8 mouse cellular contexts compared by ENCODE assay signal in the genomic region with DNA sequence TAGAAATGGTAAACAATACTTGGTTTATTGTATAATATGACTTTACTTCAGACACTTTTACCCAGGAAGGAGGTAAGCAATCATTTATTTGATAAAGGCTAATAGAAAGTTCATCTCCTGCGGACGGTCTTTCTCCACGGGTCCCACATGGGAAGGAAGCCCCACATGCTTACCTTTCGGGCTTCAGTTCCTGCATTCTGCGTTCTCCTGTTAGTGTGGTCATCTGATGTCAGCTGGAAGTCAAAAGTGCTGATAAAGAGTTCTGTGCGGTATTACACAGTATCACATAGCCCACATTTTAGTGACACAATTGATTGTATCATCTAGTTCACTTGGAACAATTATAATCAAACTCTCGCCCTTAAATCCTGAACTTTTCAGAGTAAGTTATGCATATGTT. TPM values are rescaled to one million over a fixed set of nuclear protein-coding genes. Genes with fewer than 3 reads are reported as not detected.
DNase-seq lines count a peak whose midpoint lies in the region; ATAC-seq lines count a peak whose summit lies in the region.

No protein-coding gene starts in this region.

- 0 out of 2 replicates have a peak overlapping the region, but pooled peaks have one; percentile 33 for H3K9ac ChIP-seq in kidney, embryonic 15.5 days
- peak overlapping the region; percentile 33; the same call in 1 of the 2 replicates for H3K9ac ChIP-seq in embryonic facial prominence, embryonic 12.5 days
- no peak overlapping the region for H3K9ac ChIP-seq in intestine, embryonic 16.5 days (ENCODE audit: low read depth, low read length)
- no peak overlapping the region for H3K9ac ChIP-seq in neural tube, embryonic 15.5 days (replicated peaks)

- no peak for DNase-seq in kidney, postnatal 36 days
- no peak for DNase-seq in adrenal gland, adult 8-10 months
- DNase-seq in thymus, adult 18-20 months = no peak
- no peak for DNase-seq in cerebellum, adult 9-10 months

- no peak for ATAC-seq in kidney, embryonic 15.5 days (replicated peaks; ENCODE audit: low FRiP score)
- ATAC-seq in embryonic facial prominence, embryonic 12.5 days (ENCODE audit: insufficient number of reproducible peaks, insufficient read depth, low FRiP score, low TSS enrichment) = no peak
- no peak for ATAC-seq in intestine, embryonic 16.5 days
- ATAC-seq in neural tube, embryonic 15.5 days (ENCODE audit: low FRiP score) = no peak

- H3K4me1 ChIP-seq in kidney, embryonic 15.5 days = peaks cover 9% of the 10 kb centered on the region; the same call in 1 of the 2 replicates
- H3K4me1 ChIP-seq in embryonic facial prominence, embryonic 12.5 days = peaks cover 16% of the 10 kb centered on the region
- H3K4me1 ChIP-seq in intestine, embryonic 16.5 days (ENCODE audit: control insufficient read depth, insufficient read depth, low read length) = no peaks in the 10 kb centered on the region
- peaks cover 11% of the 10 kb centered on the region for H3K4me1 ChIP-seq in neural tube, embryonic 15.5 days

- H3K9me3 ChIP-seq in kidney, embryonic 15.5 days (replicated peaks) = no peaks in the 10 kb centered on the region
- H3K9me3 ChIP-seq in embryonic facial prominence, embryonic 12.5 days = no peaks in the 10 kb centered on the region
- H3K9me3 ChIP-seq in intestine, embryonic 16.5 days (ENCODE audit: control insufficient read depth, low read length) = no peaks in the 10 kb centered on the region
- H3K9me3 ChIP-seq in neural tube, embryonic 15.5 days (replicated peaks) = no peaks in the 10 kb centered on the region

- H3K4me3 ChIP-seq in kidney, embryonic 15.5 days (replicated peaks) = peak overlapping the region; percentile 78
- peak overlapping the region; percentile 69 for H3K4me3 ChIP-seq in embryonic facial prominence, embryonic 12.5 days
- peak overlapping the region; percentile 76 for H3K4me3 ChIP-seq in intestine, embryonic 16.5 days (ENCODE audit: low read length)
- H3K4me3 ChIP-seq in neural tube, embryonic 15.5 days (replicated peaks) = peak overlapping the region; percentile 71

- no peak overlapping the region for H3K27ac ChIP-seq in kidney, embryonic 15.5 days
- H3K27ac ChIP-seq in embryonic facial prominence, embryonic 12.5 days = no peak overlapping the region
- H3K27ac ChIP-seq in intestine, embryonic 16.5 days (ENCODE audit: low read length) = no peak overlapping the region
- H3K27ac ChIP-seq in neural tube, embryonic 15.5 days (replicated peaks) = no peak overlapping the region

- WGBS in kidney, embryonic 15.5 days = 13% methylated on average over 7 of the region's 7 CpGs
- 11% methylated on average over 7 of the region's 7 CpGs for WGBS in embryonic facial prominence, embryonic 12.5 days
- WGBS in intestine, embryonic 16.5 days = 15% methylated on average over 7 of the region's 7 CpGs
- WGBS in neural tube, embryonic 15.5 days = 22% methylated on average over 7 of the region's 7 CpGs

- H3K4me2 ChIP-seq in kidney, embryonic 15.5 days = peak overlapping the region; percentile 74
- H3K4me2 ChIP-seq in embryonic facial prominence, embryonic 12.5 days (replicated peaks) = peak overlapping the region; percentile 56
- peak overlapping the region; percentile 80 for H3K4me2 ChIP-seq in intestine, embryonic 16.5 days (ENCODE audit: low read depth, low read length)
- peak overlapping the region; percentile 67 for H3K4me2 ChIP-seq in neural tube, embryonic 15.5 days

- H3K36me3 ChIP-seq in kidney, embryonic 15.5 days = no peaks in the 10 kb centered on the region
- no peaks in the 10 kb centered on the region for H3K36me3 ChIP-seq in embryonic facial prominence, embryonic 12.5 days
- H3K36me3 ChIP-seq in intestine, embryonic 16.5 days (ENCODE audit: control insufficient read depth, insufficient read depth, low read length) = no peaks in the 10 kb centered on the region
- no peaks in the 10 kb centered on the region for H3K36me3 ChIP-seq in neural tube, embryonic 15.5 days

- H3K27me3 ChIP-seq in kidney, embryonic 15.5 days = 0 out of 2 replicates have a peak, but pooled peaks cover 2% of the 10 kb centered on the region
- no peaks in the 10 kb centered on the region for H3K27me3 ChIP-seq in embryonic facial prominence, embryonic 12.5 days
- no peaks in the 10 kb centered on the region for H3K27me3 ChIP-seq in intestine, embryonic 16.5 days (replicated peaks; ENCODE audit: control insufficient read depth, insufficient read depth, low read length)
- no peaks in the 10 kb centered on the region for H3K27me3 ChIP-seq in neural tube, embryonic 15.5 days (replicated peaks)

RNA-seq across cellular contexts. Expression of gene Gpr63, which starts 1.0 kb away (rescaled TPM):
- polyA plus RNA-seq in kidney, embryonic 15.5 days (2015; fragmentation: Nextera tagmentation; extraction: Ambion mirVana) = 1.0 and 1.5 TPM in 2 replicates
- polyA plus RNA-seq in embryonic facial prominence, embryonic 12.5 days (2016; fragmentation: Nextera tagmentation; extraction: Ambion mirVana) = 1.0 and 1.4 TPM in 2 replicates
- polyA plus RNA-seq in intestine, embryonic 16.5 days (2015; fragmentation: Nextera tagmentation; extraction: Ambion mirVana) = 0.42 and 0.77 TPM in 2 replicates
- 1.3 and 2.3 TPM in 2 replicates for polyA plus RNA-seq in neural tube, embryonic 15.5 days (2015; fragmentation: Nextera tagmentation; extraction: Ambion mirVana)
- 1 to 10 TPM; 4.7 to 5.8 (median 5.1) TPM for total RNA-seq in adrenal gland, adult 8-10 months (2022)

Comparison
In these comparisons a context has a peak if more than half of its experiments do, and no peak if none do; other contexts are left out.
1. H3K9ac ChIP-seq: peak in kidney, embryonic 15.5 days (single experiment) and embryonic facial prominence, embryonic 12.5 days (single experiment); none in intestine, embryonic 16.5 days (single experiment) and neural tube, embryonic 15.5 days (single experiment).
2. Peak in every context shown above with its lines, with median percentiles within 50 percentile points of each other: H3K4me2 ChIP-seq and H3K4me3 ChIP-seq.